Mouse (Mus musculus): Measurements from ENCODE around the gene L3mbtl3. TPM values are rescaled to one million over a fixed set of nuclear protein-coding genes. Genes with fewer than 3 reads are reported as not detected.

Gene L3mbtl3
- polyA plus RNA-seq, 1 experiment from 2014 or later: 21.2 TPM

DNA sequence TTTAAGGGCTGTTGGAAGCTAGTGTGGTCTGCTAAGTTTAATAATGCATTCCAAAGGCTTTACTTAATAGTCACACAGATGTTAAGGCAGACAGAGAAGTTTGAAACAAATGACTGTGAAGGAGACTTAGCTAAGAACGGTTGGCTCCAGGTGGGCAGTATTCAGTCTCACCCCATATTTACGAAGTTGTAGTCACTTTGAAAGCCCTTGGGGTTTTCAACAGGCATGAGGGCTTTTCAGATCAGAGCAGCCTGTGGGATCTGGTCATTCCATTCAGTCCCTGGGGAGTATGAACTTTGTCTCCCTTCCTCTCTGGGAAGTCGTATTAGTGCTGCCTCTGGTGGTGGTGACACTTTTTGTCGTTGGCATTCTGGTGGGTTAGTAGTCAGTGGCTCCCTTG is 137.2 kb downstream of the L3mbtl3 start:
- no peak overlapping the region for H3K27ac ChIP-seq (ENCODE audit: low read depth, low read length)
- no peaks in the 10 kb centered on the region for H3K9me3 ChIP-seq (ENCODE audit: control insufficient read depth, low read length)
- H3K4me2 ChIP-seq: no peak overlapping the region
- ATAC-seq (ENCODE audit: low FRiP score) (no peak), DNase-seq (ENCODE audit: low spot score, missing footprints) (no peak)
- H3K27me3 ChIP-seq (ENCODE audit: control insufficient read depth, insufficient read depth, low read length): no peaks in the 10 kb centered on the region
- H3K36me3 ChIP-seq (ENCODE audit: control insufficient read depth, insufficient read depth, low read length): no peaks in the 10 kb centered on the region
- H3K9ac ChIP-seq (ENCODE audit: low read length): no peak overlapping the region
- H3K4me3 ChIP-seq (ENCODE audit: low read depth, low read length): no peak overlapping the region
- 61% methylated on average over 4 of the region's 4 CpGs for WGBS
- no peaks in the 10 kb centered on the region for H3K4me1 ChIP-seq (ENCODE audit: control insufficient read depth, insufficient read depth, low read length)

DNA sequence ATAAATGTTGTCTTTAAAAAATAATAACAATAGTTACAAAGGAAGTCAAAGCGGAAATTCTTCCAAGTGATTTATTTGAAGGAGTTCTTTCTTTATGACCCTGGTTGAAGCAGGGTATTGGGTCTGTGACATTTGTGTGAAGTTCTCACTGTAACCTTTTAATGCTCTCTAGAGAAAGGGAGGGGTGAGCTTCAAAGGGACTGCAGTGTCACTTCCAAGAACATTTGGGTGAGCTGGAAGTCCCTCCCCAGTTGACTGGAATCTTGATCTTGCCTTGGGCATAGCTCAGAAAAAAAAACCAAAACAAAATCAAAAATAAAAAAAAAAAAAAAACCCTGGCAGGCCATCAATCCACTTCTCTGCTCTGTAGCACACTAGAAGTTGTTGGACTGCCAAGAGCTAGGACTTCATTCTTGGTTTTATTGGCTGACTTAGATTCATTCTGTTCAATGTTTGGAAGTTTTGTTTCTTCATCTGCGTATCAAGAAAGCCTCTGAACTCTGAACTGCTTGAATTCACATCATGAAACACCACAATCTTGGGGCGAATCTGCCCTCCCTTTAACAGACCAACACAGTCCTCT is 143.6 kb downstream of the L3mbtl3 start:
- Histone ChIP-seq H3K4me2 (no peak overlapping the region), H3K4me3 (ENCODE audit: low read depth, low read length) (no peak overlapping the region), H3K27me3 (ENCODE audit: control insufficient read depth, insufficient read depth, low read length) (no peaks in the 10 kb centered on the region), H3K27ac (ENCODE audit: low read depth, low read length) (no peak overlapping the region), H3K4me1 (ENCODE audit: control insufficient read depth, insufficient read depth, low read length) (no peaks in the 10 kb centered on the region), H3K9me3 (ENCODE audit: control insufficient read depth, low read length) (no peaks in the 10 kb centered on the region), H3K36me3 (ENCODE audit: control insufficient read depth, insufficient read depth, low read length) (no peaks in the 10 kb centered on the region), H3K9ac (ENCODE audit: low read length) (no peak overlapping the region)
- no peak for ATAC-seq (ENCODE audit: low FRiP score)
- DNase-seq (ENCODE audit: low spot score, missing footprints): no peak
- WGBS: 83% methylated on average over 3 of the region's 3 CpGs

DNA sequence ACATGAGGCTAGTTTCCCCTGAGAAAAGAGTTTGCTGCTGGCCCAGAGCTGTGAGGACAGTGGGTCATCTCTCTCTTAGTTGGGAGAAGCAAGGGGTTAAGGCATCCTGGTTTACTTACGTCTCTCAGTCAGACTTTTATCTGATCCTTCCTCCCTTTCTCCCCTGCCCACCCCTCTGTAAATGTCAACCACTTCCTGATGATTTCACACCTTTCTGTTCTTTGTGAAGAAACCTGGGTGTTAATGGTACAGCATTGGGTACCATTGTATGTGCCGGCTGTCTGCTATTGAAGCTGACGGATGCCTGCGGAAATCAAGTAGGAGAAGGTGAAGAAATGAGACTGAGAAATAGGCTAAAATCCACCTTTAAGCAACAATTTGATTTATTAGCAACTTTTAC is 146.3 kb downstream of the L3mbtl3 start, which contains the start of gene Samd3:
Gene Samd3, plus strand, starts transcription at position 220 of the 400 bp plus-strand sequence.
- no peaks in the 10 kb centered on the region for H3K27me3 ChIP-seq (ENCODE audit: control insufficient read depth, insufficient read depth, low read length)
- ATAC-seq (ENCODE audit: low FRiP score) (no peak), DNase-seq (ENCODE audit: low spot score, missing footprints) (no peak)
- no peak within 1 kb of the TSS for H3K9ac ChIP-seq (ENCODE audit: low read length)
- H3K9me3 ChIP-seq (ENCODE audit: control insufficient read depth, low read length): no peaks in the 10 kb centered on the region
- H3K27ac ChIP-seq (ENCODE audit: low read depth, low read length): no peak within 1 kb of the TSS
- H3K4me2 ChIP-seq: no peak within 1 kb of the TSS
- H3K4me3 ChIP-seq (ENCODE audit: low read depth, low read length): no peak within 1 kb of the TSS
- no peaks in the 10 kb centered on the region for H3K36me3 ChIP-seq (ENCODE audit: control insufficient read depth, insufficient read depth, low read length)
- 76% methylated on average over 4 of the region's 4 CpGs for WGBS
- no peaks in the 10 kb centered on the region for H3K4me1 ChIP-seq (ENCODE audit: control insufficient read depth, insufficient read depth, low read length)

DNA sequence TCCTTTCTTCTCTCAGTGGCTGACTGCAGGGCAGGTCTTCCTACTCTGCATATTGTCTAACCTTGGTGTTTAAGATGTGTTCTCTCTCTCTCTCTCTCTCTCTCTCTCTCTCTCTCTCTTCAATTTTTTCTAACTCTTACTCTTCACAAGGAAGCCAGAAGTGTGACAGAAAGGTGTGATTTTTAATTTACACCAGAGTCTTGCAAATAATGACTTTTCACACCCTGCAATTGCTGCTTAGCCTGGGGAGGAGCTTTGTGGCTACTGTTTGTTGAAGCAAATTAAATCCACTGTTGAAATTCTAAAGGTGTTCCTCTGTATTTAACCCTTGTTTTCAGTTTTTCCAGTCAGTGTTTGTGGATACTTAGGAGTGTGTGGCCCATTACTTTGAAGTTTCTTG is 147.6 kb downstream of the L3mbtl3 start:
- ATAC-seq (ENCODE audit: low FRiP score): no peak
- Histone ChIP-seq H3K9ac (ENCODE audit: low read length) (no peak overlapping the region), H3K27ac (ENCODE audit: low read depth, low read length) (no peak overlapping the region), H3K9me3 (ENCODE audit: control insufficient read depth, low read length) (no peaks in the 10 kb centered on the region), H3K4me3 (ENCODE audit: low read depth, low read length) (no peak overlapping the region), H3K36me3 (ENCODE audit: control insufficient read depth, insufficient read depth, low read length) (no peaks in the 10 kb centered on the region), H3K4me2 (no peak overlapping the region), H3K4me1 (ENCODE audit: control insufficient read depth, insufficient read depth, low read length) (no peaks in the 10 kb centered on the region), H3K27me3 (ENCODE audit: control insufficient read depth, insufficient read depth, low read length) (no peaks in the 10 kb centered on the region)
- no peak for DNase-seq (ENCODE audit: low spot score, missing footprints)

DNA sequence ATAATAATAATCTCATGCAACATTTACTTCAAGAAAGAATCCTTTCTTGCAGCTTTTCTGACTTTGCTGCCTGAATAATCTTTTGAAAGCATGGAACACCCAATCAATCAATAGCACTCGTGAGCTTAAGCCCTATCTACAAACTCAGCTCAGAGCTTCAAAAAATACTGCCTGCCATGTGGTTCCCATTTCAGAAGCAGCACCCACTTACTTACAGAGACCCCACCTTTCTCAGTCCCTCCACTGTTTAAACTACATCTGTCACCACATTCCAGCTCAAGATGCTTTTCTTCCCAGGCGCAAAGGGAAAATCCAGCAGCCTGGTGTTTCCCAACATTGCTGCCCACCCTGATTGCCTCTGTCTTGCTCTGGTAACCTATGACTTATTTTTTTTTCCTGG is 149.0 kb downstream of the L3mbtl3 start:
- WGBS: 64% methylated on average over 2 of the region's 2 CpGs
- no peak for DNase-seq (ENCODE audit: low spot score, missing footprints)

DNA sequence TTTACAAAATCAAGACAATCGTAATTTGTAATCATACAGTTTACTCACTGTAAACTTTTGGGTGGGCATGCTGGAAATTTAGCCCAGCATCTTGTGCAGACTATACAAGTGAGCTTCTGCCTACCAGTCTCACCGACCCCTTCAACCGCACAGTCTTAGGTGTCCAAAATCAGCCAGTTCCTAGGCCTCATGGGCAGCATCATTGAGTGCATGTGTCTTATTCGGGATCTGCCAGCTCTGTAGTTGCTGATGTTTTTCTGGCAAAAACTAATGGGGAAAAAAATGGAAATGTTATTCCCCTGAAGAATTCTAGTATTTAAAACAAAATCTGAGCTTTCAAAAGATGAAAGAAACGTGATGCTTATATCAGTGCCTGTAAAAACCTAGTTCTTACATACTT is 149.5 kb downstream of the L3mbtl3 start:
- no peak overlapping the region for H3K9ac ChIP-seq (ENCODE audit: low read length)
- 88% methylated on average over 5 of the region's 5 CpGs for WGBS
- no peak overlapping the region for H3K4me2 ChIP-seq
- H3K27me3 ChIP-seq (ENCODE audit: control insufficient read depth, insufficient read depth, low read length): no peaks in the 10 kb centered on the region
- no peaks in the 10 kb centered on the region for H3K36me3 ChIP-seq (ENCODE audit: control insufficient read depth, insufficient read depth, low read length)
- no peak for DNase-seq (ENCODE audit: low spot score, missing footprints)
- H3K27ac ChIP-seq (ENCODE audit: low read depth, low read length): no peak overlapping the region
- ATAC-seq (ENCODE audit: low FRiP score): no peak
- H3K4me3 ChIP-seq (ENCODE audit: low read depth, low read length): no peak overlapping the region
- no peaks in the 10 kb centered on the region for H3K4me1 ChIP-seq (ENCODE audit: control insufficient read depth, insufficient read depth, low read length)
- no peaks in the 10 kb centered on the region for H3K9me3 ChIP-seq (ENCODE audit: control insufficient read depth, low read length)

More for the DNA sequence above, 149.0 kb downstream of the L3mbtl3 start:
- Histone ChIP-seq H3K27me3 (ENCODE audit: control insufficient read depth, insufficient read depth, low read length) (no peaks in the 10 kb centered on the region), H3K9ac (ENCODE audit: low read length) (no peak overlapping the region), H3K27ac (ENCODE audit: low read depth, low read length) (no peak overlapping the region), H3K4me1 (ENCODE audit: control insufficient read depth, insufficient read depth, low read length) (no peaks in the 10 kb centered on the region), H3K4me3 (ENCODE audit: low read depth, low read length) (no peak overlapping the region), H3K9me3 (ENCODE audit: control insufficient read depth, low read length) (no peaks in the 10 kb centered on the region), H3K4me2 (no peak overlapping the region), H3K36me3 (ENCODE audit: control insufficient read depth, insufficient read depth, low read length) (no peaks in the 10 kb centered on the region)
- ATAC-seq (ENCODE audit: low FRiP score): no peak

Small RNA genes lying within 50 kb of the gene (microRNA-seq; reads per million reads assigned to microRNA genes)
- gene Gm27754: not detected

Other genes starting within 250 kb of the L3mbtl3 start
- gene Samd3, start 146.3 kb downstream of the L3mbtl3 start, polyA plus RNA-seq (2014; fragmentation: Nextera tagmentation; extraction: Ambion mirVana): 0.79 and 0.81 TPM in 2 replicates

Measured in midbrain, embryonic 11.5 days (tissue).